Mouse (Mus musculus): ENCODE data around the gene Lrriq4.
A peak's percentile ranks its signal among the peaks of the same experiment; 100 is the strongest.
"Not testable (repeated sequence)": the region's sequence is repeated elsewhere in the genome, so short reads cannot be mapped to it uniquely, and the experiment has no call there.

Gene Lrriq4

GRCm38 (mm10) chr3:30683190-30683589, 38.9 kb downstream of the Lrriq4 start:
- no peak for DNase-seq (ENCODE audit: low spot score)

GRCm38 (mm10) chr3:30687216-30687615, 42.9 kb downstream of the Lrriq4 start:
- no peak for DNase-seq (ENCODE audit: low spot score)

GRCm38 (mm10) chr3:30690976-30691375, 46.7 kb downstream of the Lrriq4 start:
- DNase-seq (ENCODE audit: low spot score): no peak

- DNase-seq (ENCODE audit: low spot score): no peak
Observed at GRCm38 (mm10) chr3:30695661-30696060, 51.4 kb downstream of the Lrriq4 start.

DNA sequence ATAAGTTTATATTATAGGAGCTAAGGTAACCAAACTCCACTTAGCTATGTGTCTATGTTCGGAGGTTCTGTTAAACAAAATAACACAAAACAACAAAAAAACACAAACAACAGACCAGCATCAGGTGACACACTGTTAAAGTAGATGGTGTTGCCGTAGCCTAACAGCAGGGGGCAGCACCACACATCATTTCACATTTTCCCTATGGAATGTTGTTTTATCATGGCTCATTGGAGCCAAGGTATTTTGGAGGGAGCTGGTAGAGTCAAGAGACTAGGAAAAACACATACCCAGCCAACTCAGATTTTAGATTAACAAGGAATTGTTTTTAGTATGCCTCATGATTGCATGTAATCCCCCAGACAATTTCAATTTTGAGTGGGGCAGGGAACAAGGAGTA, 52.0 kb downstream of the Lrriq4 start:
- peak; percentile 17 for DNase-seq (ENCODE audit: low spot score)

GRCm38 (mm10) chr3:30697891-30698290, 53.6 kb downstream of the Lrriq4 start:
- no peak for DNase-seq (ENCODE audit: low spot score)

- not testable (repeated sequence) for DNase-seq (ENCODE audit: low spot score)
Observed at GRCm38 (mm10) chr3:30699711-30700505, 55.6 kb downstream of the Lrriq4 start, which contains the start of gene Lrrc31. TSS of gene Lrrc31 (minus strand) at chr3:30699843.

DNA sequence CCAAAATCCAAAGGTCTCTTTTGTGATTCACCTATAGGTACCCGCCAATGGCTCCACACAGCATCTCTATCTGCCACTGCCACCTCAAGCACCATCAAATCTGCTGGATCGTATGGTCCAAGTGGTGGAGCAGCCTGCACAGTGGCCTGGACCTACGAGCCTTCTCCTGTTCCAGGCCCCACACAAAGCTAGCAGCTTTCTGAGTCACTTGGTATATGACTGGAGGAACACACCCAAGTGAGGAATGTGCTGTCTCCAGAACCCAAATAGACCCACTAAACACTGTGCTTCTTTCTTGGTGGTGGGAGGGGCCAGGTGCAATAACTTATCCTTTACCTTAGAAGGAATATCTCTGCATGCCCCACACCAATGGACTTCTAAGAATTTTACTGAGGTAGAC, 61.7 kb downstream of the Lrriq4 start:
- DNase-seq (ENCODE audit: low spot score): no peak

- DNase-seq (ENCODE audit: low spot score): peak; percentile 16
Observed at GRCm38 (mm10) chr3:30706614-30707276, 62.4 kb downstream of the Lrriq4 start.

- DNase-seq (ENCODE audit: low spot score): no peak
Observed at GRCm38 (mm10) chr3:30710191-30710590, 65.9 kb downstream of the Lrriq4 start.

DNA sequence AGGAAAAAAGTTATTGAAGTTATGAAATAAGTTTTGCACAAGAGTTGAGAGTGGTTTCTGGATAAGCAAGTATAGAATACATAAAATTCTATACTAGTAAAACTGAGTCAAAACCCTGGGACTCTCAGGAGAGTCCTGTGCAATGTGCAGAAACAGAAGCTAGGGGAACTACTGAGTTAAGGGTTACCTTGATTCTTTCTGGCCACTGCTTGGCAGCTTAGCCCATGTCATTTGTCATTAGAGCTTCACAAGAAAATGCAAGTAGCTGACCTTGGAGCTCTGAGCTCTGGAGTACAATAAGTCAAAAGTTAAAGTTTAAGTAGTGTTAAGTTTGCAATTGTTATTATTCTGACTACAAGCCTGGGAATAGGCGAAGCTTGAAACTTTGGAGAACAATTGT, 69.0 kb downstream of the Lrriq4 start:
- no peak for DNase-seq (ENCODE audit: low spot score)

DNA sequence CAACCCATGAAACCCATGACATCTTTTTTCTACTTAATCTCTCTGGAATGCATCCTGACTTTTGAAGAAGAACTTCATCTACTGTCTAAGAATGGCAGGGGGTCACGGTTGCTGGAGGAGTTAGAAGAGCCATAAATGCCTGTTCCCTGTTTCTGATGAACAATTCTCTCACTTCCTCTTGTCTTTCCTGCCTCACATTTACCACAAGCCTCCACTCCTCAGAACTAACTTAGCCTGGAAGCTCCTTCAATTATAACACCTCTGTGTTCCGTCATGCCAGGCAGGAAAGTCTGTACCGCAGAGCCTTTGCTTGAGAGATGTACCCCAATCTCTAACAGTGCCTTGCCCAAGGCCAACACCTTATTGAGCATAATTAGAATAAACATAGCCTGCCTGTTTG, 74.3 kb downstream of the Lrriq4 start:
- no peak for DNase-seq (ENCODE audit: low spot score)
